Mouse (Mus musculus): ENCODE data around the gene Calcb. TPM values are rescaled to one million over a fixed set of nuclear protein-coding genes. Genes with fewer than 3 reads are reported as not detected.
"Not testable (repeated sequence)": the region's sequence is repeated elsewhere in the genome, so short reads cannot be mapped to it uniquely, and the experiment has no call there.

The Calcb gene
- polyA plus RNA-seq, 1 experiment from 2014 or later, result not detected

GRCm38 (mm10) chr7:114710419-114710818, 8.0 kb upstream of the Calcb start:
- Histone ChIP-seq H3K4me2 (ENCODE audit: low read length) (no peak overlapping the region), H3K36me3 (ENCODE audit: insufficient read depth, low read length) (no peaks in the 10 kb centered on the region), H3K27me3 (ENCODE audit: insufficient read depth, low read length) (no peaks in the 10 kb centered on the region), H3K9me3 (replicated peaks; ENCODE audit: low read length) (no peaks in the 10 kb centered on the region), H3K9ac (ENCODE audit: low read depth, low read length) (no peak overlapping the region), H3K27ac (no peak overlapping the region), H3K4me3 (replicated peaks; ENCODE audit: low read depth, low read length) (no peak overlapping the region), H3K4me1 (replicated peaks; ENCODE audit: insufficient read depth, low read length) (no peaks in the 10 kb centered on the region)
- no peak for TF ChIP-seq CTCF (IDR thresholded peaks at IDR 0.05; ENCODE audit: low read depth)
- DNase-seq (ENCODE audit: low spot score) (no peak), ATAC-seq (replicated peaks; ENCODE audit: low FRiP score, low read depth) (no peak)
- WGBS, result 68% methylated on average over 2 of the region's 2 CpGs

GRCm38 (mm10) chr7:114712523-114712922, 5.9 kb upstream of the Calcb start:
- Histone ChIP-seq H3K36me3 (ENCODE audit: insufficient read depth, low read length) (no peaks in the 10 kb centered on the region), H3K9ac (ENCODE audit: low read depth, low read length) (no peak overlapping the region), H3K4me3 (replicated peaks; ENCODE audit: low read depth, low read length) (no peak overlapping the region), H3K4me1 (replicated peaks; ENCODE audit: insufficient read depth, low read length) (no peaks in the 10 kb centered on the region), H3K9me3 (replicated peaks; ENCODE audit: low read length) (no peaks in the 10 kb centered on the region), H3K4me2 (ENCODE audit: low read length) (no peak overlapping the region), H3K27ac (no peak overlapping the region), H3K27me3 (ENCODE audit: insufficient read depth, low read length) (no peaks in the 10 kb centered on the region)
- no peak for TF ChIP-seq CTCF (IDR thresholded peaks at IDR 0.05; ENCODE audit: low read depth)
- DNase-seq (ENCODE audit: low spot score) (no peak), ATAC-seq (replicated peaks; ENCODE audit: low FRiP score, low read depth) (no peak)
- 71% methylated on average over 1 of the region's 1 CpGs for WGBS

GRCm38 (mm10) chr7:114719381-114720131, 1.1 kb downstream of the Calcb start:
- ATAC-seq (replicated peaks; ENCODE audit: low FRiP score, low read depth), result no peak
- peak; percentile 64 for DNase-seq (ENCODE audit: low spot score)
- TF ChIP-seq CTCF (IDR thresholded peaks at IDR 0.05; ENCODE audit: low read depth), result peak; percentile 67
- WGBS, result 5% methylated on average over 17 of the region's 17 CpGs
- H3K36me3 ChIP-seq (ENCODE audit: insufficient read depth, low read length), result no peaks in the 10 kb centered on the region
- H3K27me3 ChIP-seq (ENCODE audit: insufficient read depth, low read length), result peaks cover 18% of the 10 kb centered on the region
- H3K4me2 ChIP-seq (ENCODE audit: low read length), result peak overlapping the region; percentile 40
- H3K4me3 ChIP-seq (replicated peaks; ENCODE audit: low read depth, low read length), result peak overlapping the region; percentile 7; the same call in 1 of the 2 replicates
- H3K9ac ChIP-seq (ENCODE audit: low read depth, low read length), result no peak overlapping the region
- no peaks in the 10 kb centered on the region for H3K9me3 ChIP-seq (replicated peaks; ENCODE audit: low read length)
- H3K4me1 ChIP-seq (replicated peaks; ENCODE audit: insufficient read depth, low read length), result no peaks in the 10 kb centered on the region
- no peak overlapping the region for H3K27ac ChIP-seq

- H3K4me1 ChIP-seq (replicated peaks; ENCODE audit: insufficient read depth, low read length); H3K36me3 ChIP-seq (ENCODE audit: insufficient read depth, low read length); H3K4me2 ChIP-seq (ENCODE audit: low read length); ATAC-seq (replicated peaks; ENCODE audit: low FRiP score, low read depth); H3K27me3 ChIP-seq (ENCODE audit: insufficient read depth, low read length); DNase-seq (ENCODE audit: low spot score); H3K4me3 ChIP-seq (replicated peaks; ENCODE audit: low read depth, low read length); H3K27ac ChIP-seq; H3K9me3 ChIP-seq (replicated peaks; ENCODE audit: low read length); H3K9ac ChIP-seq (ENCODE audit: low read depth, low read length): not testable (repeated sequence)
- WGBS, result 68% methylated on average over 4 of the region's 4 CpGs
- peak; percentile 55; the same call in 1 of the 2 replicates for TF ChIP-seq CTCF (IDR thresholded peaks at IDR 0.05; ENCODE audit: low read depth)
These were observed 11.3 kb downstream of the Calcb start for GRCm38 (mm10) chr7:114729696-114730095.

- H3K9ac ChIP-seq (ENCODE audit: low read depth, low read length), result no peak overlapping the region
- no peak for ATAC-seq (replicated peaks; ENCODE audit: low FRiP score, low read depth)
- H3K4me1 ChIP-seq (replicated peaks; ENCODE audit: insufficient read depth, low read length), result no peaks in the 10 kb centered on the region
- no peak overlapping the region for H3K4me3 ChIP-seq (replicated peaks; ENCODE audit: low read depth, low read length)
- H3K4me2 ChIP-seq (ENCODE audit: low read length), result no peak overlapping the region
- DNase-seq (ENCODE audit: low spot score), result no peak
- H3K36me3 ChIP-seq (ENCODE audit: insufficient read depth, low read length), result no peaks in the 10 kb centered on the region
- TF ChIP-seq CTCF (IDR thresholded peaks at IDR 0.05; ENCODE audit: low read depth), result no peak
- WGBS, result 70% methylated on average over 6 of the region's 6 CpGs
- no peaks in the 10 kb centered on the region for H3K27me3 ChIP-seq (ENCODE audit: insufficient read depth, low read length)
- no peaks in the 10 kb centered on the region for H3K9me3 ChIP-seq (replicated peaks; ENCODE audit: low read length)
- H3K27ac ChIP-seq, result no peak overlapping the region
These were observed 12.7 kb downstream of the Calcb start for GRCm38 (mm10) chr7:114731175-114731574.

GRCm38 (mm10) chr7:114731700-114732099, 13.3 kb downstream of the Calcb start:
- not testable (repeated sequence) for H3K27ac ChIP-seq; ATAC-seq (replicated peaks; ENCODE audit: low FRiP score, low read depth); H3K36me3 ChIP-seq (ENCODE audit: insufficient read depth, low read length); H3K4me2 ChIP-seq (ENCODE audit: low read length); H3K4me1 ChIP-seq (replicated peaks; ENCODE audit: insufficient read depth, low read length); H3K9me3 ChIP-seq (replicated peaks; ENCODE audit: low read length); H3K4me3 ChIP-seq (replicated peaks; ENCODE audit: low read depth, low read length); DNase-seq (ENCODE audit: low spot score); H3K9ac ChIP-seq (ENCODE audit: low read depth, low read length); H3K27me3 ChIP-seq (ENCODE audit: insufficient read depth, low read length)
- peak; percentile 60 for TF ChIP-seq CTCF (IDR thresholded peaks at IDR 0.05; ENCODE audit: low read depth)
- WGBS, result 53% methylated on average over 4 of the region's 4 CpGs

Measured in kidney, postnatal 0 days (tissue).